In genomic region chr8:83574631-83575315, GRCm38 (mm10) we compare ENCODE assay signal across 12 mouse cellular contexts. TPM values are rescaled to one million over a fixed set of nuclear protein-coding genes. Genes with fewer than 3 reads are reported as not detected.
A peak's percentile ranks its signal among the peaks of the same experiment; 100 is the strongest.
DNase-seq lines count a peak whose midpoint lies in the region; ATAC-seq and TF ChIP-seq lines count a peak whose summit lies in the region.
"Had no signal": no experiment of that assay in that cellular context is flagged by ENCODE, and none has a peak within 500 bp of the region (broad histone marks: within the 10 kb centered on the region; RNA-seq: fewer than 3 reads in every experiment).

No protein-coding gene starts in this region.

- DNase-seq in heart, adult 11 months, result peak; percentile 96
- DNase-seq in heart, postnatal 25 days (ENCODE audit: low spot score), result no peak
- peak; percentile 1 for DNase-seq in lung, postnatal 10 days
- DNase-seq in lung, postnatal 25 days (ENCODE audit: low spot score), result no peak
- peak; percentile 90 for DNase-seq in gastrocnemius, adult 2 months
- peak; percentile 1 to 13 for DNase-seq in layer of hippocampus, postnatal 14 days (ENCODE audit: low spot score in 2 of 2)
- no peak for DNase-seq in forebrain, postnatal 0 days
- DNase-seq: left cerebral cortex, postnatal 4 days had no signal

- intact Hi-C loops in heart, postnatal 25 days (cut with DNase I), result no loop called here
- intact Hi-C loops in gastrocnemius, adult 2 months (cut with DNase I), result no loop called here

- no peak overlapping the region for H3K9ac ChIP-seq in midbrain, embryonic 13.5 days (replicated peaks)
- no peak overlapping the region for H3K9ac ChIP-seq in forebrain, postnatal 0 days
- H3K9ac ChIP-seq: stomach, embryonic 15.5 days had no signal

- no peaks in the 10 kb centered on the region for H3K27me3 ChIP-seq in midbrain, embryonic 13.5 days
- no peaks in the 10 kb centered on the region for H3K27me3 ChIP-seq in forebrain, postnatal 0 days (ENCODE audit: insufficient read depth, low read length)
- H3K27me3 ChIP-seq: stomach, embryonic 15.5 days had no signal

- 87% methylated on average over 15 of the region's 15 CpGs for WGBS in midbrain, embryonic 13.5 days
- 79% methylated on average over 15 of the region's 15 CpGs for WGBS in forebrain, postnatal 0 days

- peaks cover 53% of the 10 kb centered on the region for H3K4me1 ChIP-seq in midbrain, embryonic 13.5 days (replicated peaks)
- 0 out of 2 replicates have a peak, but pooled peaks cover 3% of the 10 kb centered on the region for H3K4me1 ChIP-seq in forebrain, postnatal 0 days (ENCODE audit: insufficient read depth)

- TF ChIP-seq CTCF in gastrocnemius, adult 2 months (IDR thresholded peaks at IDR 0.05), result no peak
- TF ChIP-seq CTCF in forebrain, postnatal 0 days (IDR thresholded peaks at IDR 0.05; ENCODE audit: low read depth), result no peak

- H3K9me3 ChIP-seq in midbrain, embryonic 13.5 days, result no peaks in the 10 kb centered on the region
- no peaks in the 10 kb centered on the region for H3K9me3 ChIP-seq in forebrain, postnatal 0 days (ENCODE audit: low read length)
- H3K9me3 ChIP-seq: forebrain, embryonic 10.5 days; stomach, embryonic 15.5 days had no signal

- peaks cover 53% of the 10 kb centered on the region for H3K36me3 ChIP-seq in midbrain, embryonic 13.5 days
- H3K36me3 ChIP-seq in forebrain, postnatal 0 days (ENCODE audit: insufficient read depth), result peaks cover 42% of the 10 kb centered on the region

- H3K4me2 ChIP-seq in midbrain, embryonic 13.5 days (replicated peaks), result no peak overlapping the region
- no peak overlapping the region for H3K4me2 ChIP-seq in forebrain, postnatal 0 days (ENCODE audit: low read depth)
- H3K4me2 ChIP-seq: stomach, embryonic 15.5 days had no signal

- peak overlapping the region; percentile 77 for H3K4me3 ChIP-seq in gastrocnemius, adult 2 months
- no peak overlapping the region for H3K4me3 ChIP-seq in midbrain, embryonic 13.5 days (replicated peaks)
- no peak overlapping the region for H3K4me3 ChIP-seq in forebrain, postnatal 0 days (ENCODE audit: low read depth, low read length)
- H3K4me3 ChIP-seq: forebrain, embryonic 10.5 days; stomach, embryonic 15.5 days had no signal

- no peak for ATAC-seq in midbrain, embryonic 13.5 days
- ATAC-seq in forebrain, postnatal 0 days, result no peak

- H3K27ac ChIP-seq in gastrocnemius, adult 2 months, result peak overlapping the region; percentile 97
- no peak overlapping the region for H3K27ac ChIP-seq in midbrain, embryonic 13.5 days
- no peak overlapping the region for H3K27ac ChIP-seq in forebrain, postnatal 0 days (ENCODE audit: low read depth, low read length)
- H3K27ac ChIP-seq: forebrain, embryonic 10.5 days; stomach, embryonic 15.5 days had no signal

RNA-seq across cellular contexts. Expression of gene Ndufb7, which starts 8.3 kb away (rescaled TPM):
- 100 to 1,000 TPM; 752 to 766 TPM for total RNA-seq in heart, postnatal 25 days (2021)
- 100 to 1,000 TPM; 282 to 397 TPM for total RNA-seq in gastrocnemius, adult 2 months (2021)
- total RNA-seq in layer of hippocampus, postnatal 14 days (2021), result 100 to 1,000 TPM; 152 to 158 TPM
- polyA plus RNA-seq in midbrain, embryonic 13.5 days (2015; fragmentation: Nextera tagmentation; extraction: Ambion mirVana), result 380 and 382 TPM in 2 replicates
- 155 and 262 TPM in 2 replicates for total RNA-seq in forebrain, postnatal 0 days (2014; rRNA removed)
- polyA plus RNA-seq in forebrain, postnatal 0 days (2015; fragmentation: Nextera tagmentation; extraction: Ambion mirVana), result 392 and 492 TPM in 2 replicates

RNA-seq across cellular contexts. Expression of gene Tecr, which starts 33.0 kb away (rescaled TPM):
- total RNA-seq in heart, postnatal 25 days (2021), result 100 to 1,000 TPM; 381 to 389 TPM
- total RNA-seq in gastrocnemius, adult 2 months (2021), result 100 to 1,000 TPM; 416 to 566 TPM
- total RNA-seq in layer of hippocampus, postnatal 14 days (2021), result 100 to 1,000 TPM; 521 to 544 TPM
- polyA plus RNA-seq in midbrain, embryonic 13.5 days (2015; fragmentation: Nextera tagmentation; extraction: Ambion mirVana), result 820 and 847 TPM in 2 replicates
- 762 and 857 TPM in 2 replicates for total RNA-seq in forebrain, postnatal 0 days (2014; rRNA removed)
- 1,089 and 1,117 TPM in 2 replicates for polyA plus RNA-seq in forebrain, postnatal 0 days (2015; fragmentation: Nextera tagmentation; extraction: Ambion mirVana)

RNA-seq across cellular contexts. Expression of gene Dnajb1, which starts 33.2 kb away (rescaled TPM):
- total RNA-seq in heart, postnatal 25 days (2021), result 10 to 100 TPM; 10.4 to 17.6 TPM
- total RNA-seq in gastrocnemius, adult 2 months (2021), result 10 to 100 TPM in 1 of 2 experiments, 1 to 10 TPM in 1; 3.6 to 11.8 TPM
- total RNA-seq in layer of hippocampus, postnatal 14 days (2021), result 10 to 100 TPM; 31.8 to 33.7 TPM
- polyA plus RNA-seq in midbrain, embryonic 13.5 days (2015; fragmentation: Nextera tagmentation; extraction: Ambion mirVana), result 56.6 and 61.5 TPM in 2 replicates
- total RNA-seq in forebrain, postnatal 0 days (2014; rRNA removed), result 41.2 and 46.6 TPM in 2 replicates
- polyA plus RNA-seq in forebrain, postnatal 0 days (2015; fragmentation: Nextera tagmentation; extraction: Ambion mirVana), result 40.7 and 65.1 TPM in 2 replicates

RNA-seq across cellular contexts. Expression of gene Olfr370, which starts 39.2 kb away (rescaled TPM):
- not detected for total RNA-seq in heart, postnatal 25 days (2021)
- total RNA-seq in gastrocnemius, adult 2 months (2021), result not detected
- total RNA-seq in layer of hippocampus, postnatal 14 days (2021), result not detected
- 0.04 TPM in 1 of 2 replicates, not detected in the other for polyA plus RNA-seq in midbrain, embryonic 13.5 days (2015; fragmentation: Nextera tagmentation; extraction: Ambion mirVana)
- not detected in 2 replicates for total RNA-seq in forebrain, postnatal 0 days (2014; rRNA removed)
- polyA plus RNA-seq in forebrain, postnatal 0 days (2015; fragmentation: Nextera tagmentation; extraction: Ambion mirVana), result 0.04 TPM in 1 of 2 replicates, not detected in the other
- total RNA-seq: adrenal gland, postnatal 4 days; left cerebral cortex, postnatal 4 days had no signal
- polyA plus RNA-seq: forebrain, embryonic 10.5 days; stomach, embryonic 15.5 days had no signal

Comparison
In these comparisons a context has a peak if more than half of its experiments do, and no peak if none do; other contexts are left out.
1. DNase-seq: peak in heart, adult 11 months (single experiment), lung, postnatal 10 days (single experiment), gastrocnemius, adult 2 months (single experiment) and layer of hippocampus, postnatal 14 days (2 of 2); none in heart, postnatal 25 days (single experiment), lung, postnatal 25 days (single experiment) and forebrain, postnatal 0 days (single experiment).